10 mouse cellular contexts compared by ENCODE assay signal in the genomic region with DNA sequence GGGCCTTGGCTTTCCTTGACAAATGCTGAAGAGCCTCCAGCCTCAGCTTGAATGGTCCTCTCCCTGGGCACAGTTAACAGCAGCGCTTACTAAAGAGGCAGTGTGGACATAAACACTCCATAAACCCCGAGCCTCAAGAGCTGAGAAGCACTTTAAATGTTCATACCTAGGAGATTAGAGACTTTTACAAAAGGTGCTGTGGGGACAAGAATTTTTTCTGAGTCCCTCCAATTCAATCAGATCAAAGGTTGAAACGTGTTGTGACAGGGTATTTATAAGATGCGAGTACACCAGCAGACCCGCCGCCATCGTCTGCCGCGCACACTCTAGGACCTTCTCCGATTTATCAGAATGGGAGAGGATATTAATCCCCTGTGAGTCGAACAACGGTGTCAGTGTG. TPM values are rescaled to one million over a fixed set of nuclear protein-coding genes. Genes with fewer than 3 reads are reported as not detected.
DNase-seq lines count a peak whose midpoint lies in the region; ATAC-seq and TF ChIP-seq lines count a peak whose summit lies in the region.
"Had no signal": no experiment of that assay in that cellular context is flagged by ENCODE, and none has a peak within 500 bp of the region (broad histone marks: within the 10 kb centered on the region; RNA-seq: fewer than 3 reads in every experiment).

No protein-coding gene starts in this region.

- no peak for TF ChIP-seq CTCF in liver, embryonic 14.5 days (IDR thresholded peaks at IDR 0.05; ENCODE audit: low read depth)

- DNase-seq in embryo, embryonic 10 days (ENCODE audit: low spot score): peak; percentile 57
- no peak for DNase-seq in embryo, embryonic 9.5 days (ENCODE audit: extremely low spot score)
- DNase-seq in ES-CJ7 (ENCODE audit: low read depth, low spot score): peak; percentile 22
- DNase-seq in liver, embryonic 14.5 days (ENCODE audit: low read depth in 3 of 3, low spot score in 3 of 3): no peak
- no peak for DNase-seq in left cerebral cortex, adult 8-10 months (ENCODE audit: low spot score in 2 of 2)
- no peak for DNase-seq in urinary bladder, postnatal 4 days (ENCODE audit: low spot score in 2 of 2)
- DNase-seq in adrenal gland, postnatal 14 days: no peak
- DNase-seq: B cell, adult 2 months; thymus, postnatal 4 days had no signal

- 0 out of 2 replicates have a peak overlapping the region, but pooled peaks have one; percentile 54 for H3K9ac ChIP-seq in heart, embryonic 15.5 days
- H3K9ac ChIP-seq in liver, embryonic 14.5 days (replicated peaks): no peak overlapping the region; the same call in 1 of the 2 replicates

- ATAC-seq in heart, embryonic 15.5 days (replicated peaks; ENCODE audit: insufficient number of reproducible peaks, insufficient read depth, low FRiP score, low read depth): no peak
- no peak for ATAC-seq in liver, embryonic 14.5 days (ENCODE audit: insufficient read depth)

- H3K4me1 ChIP-seq in heart, embryonic 15.5 days (replicated peaks): peaks cover 45% of the 10 kb centered on the region
- 0 out of 4 replicates have a peak, but pooled peaks cover 0 to 3% of the 10 kb centered on the region in 2 experiments for H3K4me1 ChIP-seq in liver, embryonic 14.5 days (replicated peaks; ENCODE audit: control insufficient read depth in 2 of 2, insufficient read depth in 2 of 2, low read length in 1 of 2)

- no peaks in the 10 kb centered on the region for H3K9me3 ChIP-seq in heart, embryonic 15.5 days (replicated peaks)
- no peaks in the 10 kb centered on the region for H3K9me3 ChIP-seq in liver, embryonic 14.5 days (ENCODE audit: control insufficient read depth, low read length)

- H3K4me2 ChIP-seq in heart, embryonic 15.5 days: peak overlapping the region; percentile 87
- H3K4me2 ChIP-seq in liver, embryonic 14.5 days (ENCODE audit: low read depth): peak overlapping the region; percentile 51

- peak overlapping the region; percentile 14; the same call in 1 of the 2 replicates for H3K27ac ChIP-seq in heart, embryonic 15.5 days
- no peak overlapping the region for H3K27ac ChIP-seq in liver, embryonic 14.5 days

- H3K36me3 ChIP-seq in heart, embryonic 15.5 days: no peaks in the 10 kb centered on the region
- no peaks in the 10 kb centered on the region for H3K36me3 ChIP-seq in liver, embryonic 14.5 days (replicated peaks; ENCODE audit: control insufficient read depth, insufficient read depth, low read depth)

- H3K4me3 ChIP-seq in heart, embryonic 15.5 days: peak overlapping the region; percentile 86
- H3K4me3 ChIP-seq in liver, embryonic 14.5 days (ENCODE audit: insufficient read depth in 1 of 2, low read depth in 2 of 2, low read length in 2 of 2): peak overlapping the region in 1 of 2 experiments; percentile 52; a peak in 2 of 4 replicates

- no peak for TF ChIP-seq EP300 in liver, embryonic 14.5 days (IDR thresholded peaks at IDR 0.05; ENCODE audit: low read depth)

- WGBS in heart, embryonic 15.5 days: 4% methylated on average over 12 of the region's 12 CpGs
- WGBS in liver, embryonic 14.5 days (ENCODE audit: insufficient replicate concordance): 2% methylated on average over 12 of the region's 12 CpGs

- H3K27me3 ChIP-seq in heart, embryonic 15.5 days: peaks cover 23% of the 10 kb centered on the region
- H3K27me3 ChIP-seq in liver, embryonic 14.5 days (ENCODE audit: control insufficient read depth, insufficient read depth, low read length): peaks cover 75% of the 10 kb centered on the region

RNA-seq across cellular contexts. Expression of gene Prox1, which starts 1.2 kb away (rescaled TPM):
- 14.9 and 18.3 TPM in 2 replicates for polyA plus RNA-seq in heart, embryonic 15.5 days (2015; fragmentation: Nextera tagmentation; extraction: Ambion mirVana)
- 3.1 and 3.7 TPM in 2 replicates for polyA plus RNA-seq in liver, embryonic 14.5 days (2012; rRNA removed)
- 4.5 and 5.9 TPM in 2 replicates for polyA plus RNA-seq in liver, embryonic 14.5 days (2014; fragmentation: Nextera tagmentation; extraction: Ambion mirVana)
- 10 to 100 TPM in 3 of 4 experiments, 1 to 10 TPM in 1; 9.5 to 12.4 (median 10.9) TPM for total RNA-seq in left cerebral cortex, adult 8-10 months (2022)
- total RNA-seq in adrenal gland, postnatal 14 days (2021): 29.3 and 34.5 TPM in 2 replicates

Comparison
In these comparisons a context has a peak if more than half of its experiments do, and no peak if none do; other contexts are left out.
1. DNase-seq: peak in embryo, embryonic 10 days (single experiment) and ES-CJ7 (single experiment); none in embryo, embryonic 9.5 days (single experiment), liver, embryonic 14.5 days (0 of 3), left cerebral cortex, adult 8-10 months (0 of 2), urinary bladder, postnatal 4 days (0 of 2) and adrenal gland, postnatal 14 days (single experiment).